Mouse (Mus musculus) inflammation-experienced regulatory T-cells, adult 6 months (primary cell): Measurements from ENCODE around the gene Dcaf17. TPM values are rescaled to one million over a fixed set of nuclear protein-coding genes. Genes with fewer than 3 reads are reported as not detected.

Experiments
- ATAC-seq: one replicate; pipeline ENCODE4 v1.8.0; 2017
- polyA plus RNA-seq, 3 experiments: library from polyadenylated mRNA; unstranded; fragments of 100-300 nt; shearing (Covaris generic); gene quantifications; one replicate each; pipeline ENCODE4 v1.2.1; 2017

Dcaf17 gene
- polyA plus RNA-seq, 3 experiments from 2014 or later: 17.9 to 22.8 (median 22.3) TPM

- no peak for ATAC-seq
Measured at GRCm38 (mm10) chr2:71121406-71121805, 66.3 kb downstream of the Dcaf17 start.

GRCm38 (mm10) chr2:71122268-71123029 lies 67.3 kb downstream of the Dcaf17 start:
- ATAC-seq: no peak

GRCm38 (mm10) chr2:71123591-71123990 lies 68.5 kb downstream of the Dcaf17 start:
- no peak for ATAC-seq

- ATAC-seq: no peak
Measured at GRCm38 (mm10) chr2:71127779-71128534, 72.8 kb downstream of the Dcaf17 start.

GRCm38 (mm10) chr2:71130366-71130765 lies 75.2 kb downstream of the Dcaf17 start:
- no peak for ATAC-seq

GRCm38 (mm10) chr2:71131866-71132496 lies 76.9 kb downstream of the Dcaf17 start:
- no peak for ATAC-seq

GRCm38 (mm10) chr2:71134041-71134505 lies 78.9 kb downstream of the Dcaf17 start:
- no peak for ATAC-seq

- no peak for ATAC-seq
Measured at GRCm38 (mm10) chr2:71134836-71135235, 79.7 kb downstream of the Dcaf17 start.

- ATAC-seq: no peak
Measured at GRCm38 (mm10) chr2:71140622-71141021, 85.5 kb downstream of the Dcaf17 start.

GRCm38 (mm10) chr2:71142410-71142809 lies 87.3 kb downstream of the Dcaf17 start:
- ATAC-seq: no peak

GRCm38 (mm10) chr2:71145853-71146252 lies 90.7 kb downstream of the Dcaf17 start:
- ATAC-seq: no peak

GRCm38 (mm10) chr2:71146266-71146665 lies 91.1 kb downstream of the Dcaf17 start:
- no peak for ATAC-seq

- ATAC-seq: no peak
Measured at GRCm38 (mm10) chr2:71147816-71148215, 92.7 kb downstream of the Dcaf17 start.

Other genes with a start within 250 kb of the Dcaf17 start
- gene Tlk1, start 229.6 kb upstream of the Dcaf17 start, polyA plus RNA-seq: 10 to 100 TPM; 30.5 to 45.3 (median 44.1) TPM
- gene Mettl8, start 255 bp downstream of the Dcaf17 start, polyA plus RNA-seq: 10 to 100 TPM in 2 of 3 experiments, 1 to 10 TPM in 1; 8.0 to 17.2 (median 14.0) TPM
- under 1 TPM in 2 of 3 experiments, not detected in 1; 0.07 to 0.13 TPM for gene Cybrd1, start 62.6 kb downstream of the Dcaf17 start, polyA plus RNA-seq
- 100 to 1,000 TPM in 1 of 3 experiments, 10 to 100 TPM in 2; 83.0 to 106 (median 86.7) TPM for gene Dync1i2, start 156.4 kb downstream of the Dcaf17 start, polyA plus RNA-seq